Mouse (Mus musculus) C2C12 (cell line): Measurements from ENCODE around the gene Acat2.
"Not testable (repeated sequence)": the region's sequence is repeated elsewhere in the genome, so short reads cannot be mapped to it uniquely, and the experiment has no call there.

Experiments
- CEBPB ChIP-seq: IDR thresholded peaks from one replicate; pipeline ENCODE4 v1.6.1; 2011; ENCODE audit warnings: low read depth, mild to moderate bottlenecking, control low read depth, moderate library complexity
- CTCF ChIP-seq: IDR thresholded peaks from one replicate; pipeline ENCODE4 v1.5.1; 2011; ENCODE audit not compliant: control insufficient read depth, insufficient read depth, insufficient read length
- MAX ChIP-seq: IDR thresholded peaks from one replicate; pipeline ENCODE4 v1.6.1; 2011; ENCODE audit warnings: mild to moderate bottlenecking, control low read depth
- MYOD1 ChIP-seq: IDR thresholded peaks from one replicate; pipeline ENCODE4 v1.6.1; 2011; ENCODE audit warnings: low read depth; ENCODE audit not compliant: control insufficient read depth, insufficient read length
- MYOG ChIP-seq: IDR thresholded peaks from one replicate; pipeline ENCODE4 v1.6.1; 2011; ENCODE audit not compliant: control insufficient read depth, insufficient read length; ENCODE audit errors: extremely low read depth
- USF1 ChIP-seq: IDR thresholded peaks from one replicate; pipeline ENCODE4 v1.6.1; 2011; ENCODE audit warnings: low read depth, mild to moderate bottlenecking, control low read depth, moderate library complexity

DNA sequence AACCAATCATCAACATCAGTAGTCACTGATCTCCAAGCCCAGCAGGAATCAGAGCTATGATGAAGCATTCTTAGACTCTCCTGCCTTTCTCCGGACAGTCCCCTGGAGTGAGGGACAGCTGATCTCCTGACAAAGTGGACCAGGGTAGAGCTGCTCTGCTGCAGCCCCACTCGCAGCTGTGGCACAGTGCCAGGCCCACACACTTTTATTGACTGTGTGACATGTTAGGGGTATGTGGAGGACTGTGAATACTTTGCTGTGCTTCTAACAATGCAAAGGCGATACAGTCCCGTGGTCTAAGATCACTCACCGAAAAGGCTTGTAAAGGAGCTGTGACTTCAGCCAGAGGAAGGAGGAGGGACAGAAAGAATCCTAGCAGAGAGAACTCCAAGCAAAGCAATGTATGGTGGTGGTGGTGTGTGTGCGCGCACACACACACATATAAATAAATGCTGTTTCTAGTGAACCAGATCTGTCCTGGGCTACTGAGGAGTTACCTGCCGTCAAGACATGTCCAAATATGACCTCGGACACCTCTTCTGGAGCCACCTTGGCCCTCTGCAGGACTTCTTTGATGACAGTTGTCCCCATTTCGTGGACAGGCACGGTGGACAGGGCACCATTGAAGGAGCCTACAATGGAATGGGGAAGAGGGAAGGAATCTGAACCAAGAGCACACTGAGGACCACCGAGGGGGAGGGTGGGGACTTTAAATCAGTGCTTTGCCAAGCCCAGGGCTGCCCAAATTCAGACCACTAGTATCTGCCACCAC, 21.0 kb downstream of the Acat2 start:
- not testable (repeated sequence) for TF ChIP-seq CTCF, MAX, MYOG, USF1, MYOD1, CEBPB
